Mouse (Mus musculus): ENCODE data around the gene Fmo5. TPM values are rescaled to one million over a fixed set of nuclear protein-coding genes. Genes with fewer than 3 reads are reported as not detected.

Fmo5 gene
- 14.3 TPM for polyA plus RNA-seq (2014; fragmentation: Illumina TruSeq; extraction: RNeasy Lipid Tissue Mini Kit (QIAGEN cat#74804); ENCODE audit: low read depth, low replicate concordance)

GRCm38 (mm10) chr3:97628391-97629001 lies at the start of gene Fmo5:
TSS of gene Fmo5 (plus strand) at chr3:97628804.

GRCm38 (mm10) chr3:97609845-97610410 lies 18.7 kb upstream of the Fmo5 start, which contains the start of gene Chd1l:
TSS of gene Chd1l (minus strand) at chr3:97610203.

GRCm38 (mm10) chr3:97657655-97658411 lies 29.2 kb downstream of the Fmo5 start, which contains the start of gene Prkab2:
TSS of gene Prkab2 (plus strand) at chr3:97658193.

GRCm38 (mm10) chr3:97674644-97675110 lies 46.1 kb downstream of the Fmo5 start, which contains the start of gene Gm17651:
TSS of gene Gm17651 (minus strand) at chr3:97674694.

Other genes starting within 250 kb of the Fmo5 start
- not detected for gene Olfr1402, start 206.8 kb upstream of the Fmo5 start, polyA plus RNA-seq (2014; fragmentation: Illumina TruSeq; extraction: RNeasy Lipid Tissue Mini Kit (QIAGEN cat#74804); ENCODE audit: low read depth, low replicate concordance)
- 14.7 TPM for gene Chd1l, start 18.6 kb upstream of the Fmo5 start, polyA plus RNA-seq (2014; fragmentation: Illumina TruSeq; extraction: RNeasy Lipid Tissue Mini Kit (QIAGEN cat#74804); ENCODE audit: low read depth, low replicate concordance)
- gene Prkab2, start 29.4 kb downstream of the Fmo5 start, polyA plus RNA-seq (2014; fragmentation: Illumina TruSeq; extraction: RNeasy Lipid Tissue Mini Kit (QIAGEN cat#74804); ENCODE audit: low read depth, low replicate concordance) = 27.5 TPM
- not detected for gene Gm17651, start 45.9 kb downstream of the Fmo5 start, polyA plus RNA-seq (2014; fragmentation: Illumina TruSeq; extraction: RNeasy Lipid Tissue Mini Kit (QIAGEN cat#74804); ENCODE audit: low read depth, low replicate concordance)